Mouse (Mus musculus): ENCODE measurements at regions not wholly inside any gene's neighbourhood (a gene's known extent, or its start where the extent isn't known, plus 50 kb on each side); places are given as distances from the start of the nearest gene placed in this dataset.

GRCm38 (mm10) chr12:107583151-107583720 is 94.8 kb downstream of the 3110018I06Rik start:
- WGBS = 62% methylated on average over 11 of the region's 11 CpGs
- no peak overlapping the region for H3K27ac ChIP-seq (ENCODE audit: low read depth, low read length)
- no peak overlapping the region for H3K4me3 ChIP-seq (ENCODE audit: low read depth, low read length)

GRCm38 (mm10) chr12:107585696-107586225 is 97.3 kb downstream of the 3110018I06Rik start:
- no peak overlapping the region for H3K9ac ChIP-seq (ENCODE audit: low read length)
- no peaks in the 10 kb centered on the region for H3K4me1 ChIP-seq (ENCODE audit: control insufficient read depth, insufficient read depth, low read length)
- 80% methylated on average over 9 of the region's 9 CpGs for WGBS
- H3K4me2 ChIP-seq = no peak overlapping the region
- no peaks in the 10 kb centered on the region for H3K9me3 ChIP-seq (ENCODE audit: control insufficient read depth, low read length)
- H3K27me3 ChIP-seq (ENCODE audit: control insufficient read depth, insufficient read depth, low read length) = no peaks in the 10 kb centered on the region
- H3K36me3 ChIP-seq (ENCODE audit: control insufficient read depth, insufficient read depth, low read length) = no peaks in the 10 kb centered on the region
- no peak overlapping the region for H3K4me3 ChIP-seq (ENCODE audit: low read depth, low read length)
- no peak for ATAC-seq (ENCODE audit: low FRiP score)
- no peak overlapping the region for H3K27ac ChIP-seq (ENCODE audit: low read depth, low read length)
- DNase-seq (ENCODE audit: low spot score, missing footprints) = peak; percentile 17

More at GRCm38 (mm10) chr12:107583151-107583720, 94.8 kb downstream of the 3110018I06Rik start:
- no peak for ATAC-seq (ENCODE audit: low FRiP score)
- Histone ChIP-seq H3K4me1 (ENCODE audit: control insufficient read depth, insufficient read depth, low read length) (no peaks in the 10 kb centered on the region), H3K4me2 (no peak overlapping the region), H3K9ac (ENCODE audit: low read length) (no peak overlapping the region), H3K9me3 (ENCODE audit: control insufficient read depth, low read length) (no peaks in the 10 kb centered on the region), H3K27me3 (ENCODE audit: control insufficient read depth, insufficient read depth, low read length) (no peaks in the 10 kb centered on the region), H3K36me3 (ENCODE audit: control insufficient read depth, insufficient read depth, low read length) (no peaks in the 10 kb centered on the region)
- DNase-seq (ENCODE audit: low spot score, missing footprints) = peak; percentile 51

GRCm38 (mm10) chr12:107596236-107596635 is 107.8 kb downstream of the 3110018I06Rik start:
- peak; percentile 61 for DNase-seq (ENCODE audit: low spot score, missing footprints)
- no peak overlapping the region for H3K4me2 ChIP-seq

GRCm38 (mm10) chr12:107600576-107600975 is 112.1 kb downstream of the 3110018I06Rik start:
- Histone ChIP-seq H3K27ac (ENCODE audit: low read depth, low read length) (no peak overlapping the region), H3K4me2 (no peak overlapping the region), H3K9me3 (ENCODE audit: control insufficient read depth, low read length) (no peaks in the 10 kb centered on the region), H3K9ac (ENCODE audit: low read length) (no peak overlapping the region), H3K4me1 (ENCODE audit: control insufficient read depth, insufficient read depth, low read length) (no peaks in the 10 kb centered on the region), H3K27me3 (ENCODE audit: control insufficient read depth, insufficient read depth, low read length) (no peaks in the 10 kb centered on the region), H3K4me3 (ENCODE audit: low read depth, low read length) (no peak overlapping the region), H3K36me3 (ENCODE audit: control insufficient read depth, insufficient read depth, low read length) (no peaks in the 10 kb centered on the region)
- DNase-seq (ENCODE audit: low spot score, missing footprints) (peak; percentile 56), ATAC-seq (ENCODE audit: low FRiP score) (no peak)
- WGBS = 92% methylated on average over 5 of the region's 5 CpGs

More at GRCm38 (mm10) chr12:107596236-107596635, 107.8 kb downstream of the 3110018I06Rik start:
- Histone ChIP-seq H3K27me3 (ENCODE audit: control insufficient read depth, insufficient read depth, low read length) (no peaks in the 10 kb centered on the region), H3K4me3 (ENCODE audit: low read depth, low read length) (no peak overlapping the region), H3K36me3 (ENCODE audit: control insufficient read depth, insufficient read depth, low read length) (no peaks in the 10 kb centered on the region), H3K9ac (ENCODE audit: low read length) (no peak overlapping the region), H3K9me3 (ENCODE audit: control insufficient read depth, low read length) (no peaks in the 10 kb centered on the region), H3K4me1 (ENCODE audit: control insufficient read depth, insufficient read depth, low read length) (no peaks in the 10 kb centered on the region), H3K27ac (ENCODE audit: low read depth, low read length) (no peak overlapping the region)
- 0 out of 2 replicates have a peak, but pooled peaks have one; percentile 14 for ATAC-seq (ENCODE audit: low FRiP score)

GRCm38 (mm10) chr12:107608966-107609365 is 120.5 kb downstream of the 3110018I06Rik start:
- no peaks in the 10 kb centered on the region; the same call in 1 of the 2 replicates for H3K9me3 ChIP-seq (ENCODE audit: control insufficient read depth, low read length)
- no peak overlapping the region for H3K4me2 ChIP-seq
- H3K4me3 ChIP-seq (ENCODE audit: low read depth, low read length) = no peak overlapping the region
- no peaks in the 10 kb centered on the region for H3K4me1 ChIP-seq (ENCODE audit: control insufficient read depth, insufficient read depth, low read length)
- WGBS = 87% methylated on average over 6 of the region's 6 CpGs
- H3K27me3 ChIP-seq (ENCODE audit: control insufficient read depth, insufficient read depth, low read length) = no peaks in the 10 kb centered on the region
- no peak overlapping the region for H3K27ac ChIP-seq (ENCODE audit: low read depth, low read length)
- no peaks in the 10 kb centered on the region for H3K36me3 ChIP-seq (ENCODE audit: control insufficient read depth, insufficient read depth, low read length)
- H3K9ac ChIP-seq (ENCODE audit: low read length) = no peak overlapping the region
- ATAC-seq (ENCODE audit: low FRiP score) = no peak
- no peak for DNase-seq (ENCODE audit: low spot score, missing footprints)

- no peak overlapping the region for H3K4me2 ChIP-seq
- H3K9ac ChIP-seq (ENCODE audit: low read length) = no peak overlapping the region
- H3K9me3 ChIP-seq (ENCODE audit: control insufficient read depth, low read length) = no peaks in the 10 kb centered on the region; the same call in 1 of the 2 replicates
- ATAC-seq (ENCODE audit: low FRiP score) (no peak), DNase-seq (ENCODE audit: low spot score, missing footprints) (no peak)
- H3K27ac ChIP-seq (ENCODE audit: low read depth, low read length) = no peak overlapping the region
- no peaks in the 10 kb centered on the region for H3K4me1 ChIP-seq (ENCODE audit: control insufficient read depth, insufficient read depth, low read length)
- H3K27me3 ChIP-seq (ENCODE audit: control insufficient read depth, insufficient read depth, low read length) = no peaks in the 10 kb centered on the region
- H3K36me3 ChIP-seq (ENCODE audit: control insufficient read depth, insufficient read depth, low read length) = no peaks in the 10 kb centered on the region
- no peak overlapping the region for H3K4me3 ChIP-seq (ENCODE audit: low read depth, low read length)
- 93% methylated on average over 4 of the region's 4 CpGs for WGBS
These were observed 121.6 kb downstream of the 3110018I06Rik start for GRCm38 (mm10) chr12:107609986-107610385.

GRCm38 (mm10) chr12:107617212-107617994 is 129.0 kb downstream of the 3110018I06Rik start:
- no peak overlapping the region for H3K4me2 ChIP-seq
- DNase-seq (ENCODE audit: low spot score, missing footprints) (peak; percentile 84), ATAC-seq (ENCODE audit: low FRiP score) (no peak)
- WGBS = 79% methylated on average over 16 of the region's 16 CpGs
- H3K9ac ChIP-seq (ENCODE audit: low read length) = no peak overlapping the region
- no peak overlapping the region for H3K4me3 ChIP-seq (ENCODE audit: low read depth, low read length)
- H3K36me3 ChIP-seq (ENCODE audit: control insufficient read depth, insufficient read depth, low read length) = no peaks in the 10 kb centered on the region
- H3K4me1 ChIP-seq (ENCODE audit: control insufficient read depth, insufficient read depth, low read length) = no peaks in the 10 kb centered on the region
- no peaks in the 10 kb centered on the region for H3K27me3 ChIP-seq (ENCODE audit: control insufficient read depth, insufficient read depth, low read length)
- no peak overlapping the region for H3K27ac ChIP-seq (ENCODE audit: low read depth, low read length)
- no peaks in the 10 kb centered on the region for H3K9me3 ChIP-seq (ENCODE audit: control insufficient read depth, low read length)

GRCm38 (mm10) chr12:107624446-107624845 is 136.0 kb downstream of the 3110018I06Rik start:
- Histone ChIP-seq H3K36me3 (ENCODE audit: control insufficient read depth, insufficient read depth, low read length) (no peaks in the 10 kb centered on the region), H3K27ac (ENCODE audit: low read depth, low read length) (no peak overlapping the region), H3K9me3 (ENCODE audit: control insufficient read depth, low read length) (no peaks in the 10 kb centered on the region), H3K9ac (ENCODE audit: low read length) (no peak overlapping the region), H3K4me3 (ENCODE audit: low read depth, low read length) (no peak overlapping the region), H3K4me1 (ENCODE audit: control insufficient read depth, insufficient read depth, low read length) (no peaks in the 10 kb centered on the region), H3K4me2 (no peak overlapping the region), H3K27me3 (ENCODE audit: control insufficient read depth, insufficient read depth, low read length) (no peaks in the 10 kb centered on the region)
- DNase-seq (ENCODE audit: low spot score, missing footprints) (no peak), ATAC-seq (ENCODE audit: low FRiP score) (no peak)
- WGBS = 86% methylated on average over 3 of the region's 3 CpGs

GRCm38 (mm10) chr12:107648008-107648407 is 159.6 kb downstream of the 3110018I06Rik start:
- Histone ChIP-seq H3K9ac (ENCODE audit: low read length) (no peak overlapping the region), H3K36me3 (ENCODE audit: control insufficient read depth, insufficient read depth, low read length) (no peaks in the 10 kb centered on the region), H3K27ac (ENCODE audit: low read depth, low read length) (no peak overlapping the region), H3K4me1 (ENCODE audit: control insufficient read depth, insufficient read depth, low read length) (no peaks in the 10 kb centered on the region; the same call in 1 of the 2 replicates), H3K27me3 (ENCODE audit: control insufficient read depth, insufficient read depth, low read length) (no peaks in the 10 kb centered on the region; the same call in 1 of the 2 replicates), H3K9me3 (ENCODE audit: control insufficient read depth, low read length) (no peaks in the 10 kb centered on the region), H3K4me3 (ENCODE audit: low read depth, low read length) (no peak overlapping the region), H3K4me2 (no peak overlapping the region)
- peak; percentile 47 for DNase-seq (ENCODE audit: low spot score, missing footprints)
- no peak for ATAC-seq (ENCODE audit: low FRiP score)
- 94% methylated on average over 9 of the region's 9 CpGs for WGBS

Data from midbrain, embryonic 11.5 days (tissue).